Mouse (Mus musculus) kidney, embryonic 15.5 days (tissue): ENCODE measurements around the gene Fanci. TPM values are rescaled to one million over a fixed set of nuclear protein-coding genes. Genes with fewer than 3 reads are reported as not detected.
A peak's percentile ranks its signal among the peaks of the same experiment; 100 is the strongest.

ENCODE experiments used
- ATAC-seq: fragments of 200-750 bp; cut with Nextera tagmentation; replicated peaks from 2 replicates; pipeline ENCODE4 v1.8.0; 2017; ENCODE audit warnings: moderate TSS enrichment; ENCODE audit not compliant: low FRiP score
- H3K27ac ChIP-seq: fragments of 300-500 bp; sonication (generic); 2 replicates; pipeline ENCODE4 v1.5.1; 2015; ENCODE audit warnings: mild to moderate bottlenecking, inconsistent platforms
- H3K27me3 ChIP-seq: fragments of 300-500 bp; sonication (generic); 2 replicates; pipeline ENCODE4 v1.6.1; 2015; ENCODE audit warnings: inconsistent platforms
- H3K36me3 ChIP-seq: fragments of 300-500 bp; sonication (generic); 2 replicates; pipeline ENCODE4 v1.6.1; 2015; ENCODE audit warnings: inconsistent platforms
- H3K4me1 ChIP-seq: fragments of 300-500 bp; sonication (generic); 2 replicates; pipeline ENCODE4 v1.6.1; 2015; ENCODE audit warnings: inconsistent platforms
- H3K4me2 ChIP-seq: fragments of 300-500 bp; sonication (generic); 2 replicates; pipeline ENCODE4 v1.6.1; 2015; ENCODE audit warnings: moderate library complexity, mild to moderate bottlenecking, inconsistent platforms
- H3K4me3 ChIP-seq: fragments of 300-500 bp; sonication (generic); replicated peaks from 2 replicates; pipeline ENCODE4 v1.5.1; 2015; ENCODE audit warnings: mild to moderate bottlenecking, inconsistent platforms
- H3K9ac ChIP-seq: fragments of 300-500 bp; sonication (generic); 2 replicates; pipeline ENCODE4 v1.6.1; 2015; ENCODE audit warnings: mild to moderate bottlenecking, inconsistent platforms
- H3K9me3 ChIP-seq: fragments of 300-500 bp; sonication (generic); replicated peaks from 2 replicates; pipeline ENCODE4 v1.6.1; 2016; ENCODE audit warnings: inconsistent platforms
- WGBS: fragments of 180-500 bp; shearing (Covaris S2); methylation state at CpG from one replicate; pipeline ENCODE4 v1.1.7; 2015; ENCODE audit warnings: mixed read lengths; 5-methylcytosine and 5-hydroxymethylcytosine counted together
- polyA plus RNA-seq: library from polyadenylated mRNA; unstranded; fragments of >200 nt; fragmentation: Nextera tagmentation; extraction: Ambion mirVana; gene quantifications from 2 replicates; pipeline ENCODE4 v1.2.1, GENCODE M21; 2015

Gene Fanci
- polyA plus RNA-seq, 1 experiment from 2014 or later: 12.6 TPM

DNA sequence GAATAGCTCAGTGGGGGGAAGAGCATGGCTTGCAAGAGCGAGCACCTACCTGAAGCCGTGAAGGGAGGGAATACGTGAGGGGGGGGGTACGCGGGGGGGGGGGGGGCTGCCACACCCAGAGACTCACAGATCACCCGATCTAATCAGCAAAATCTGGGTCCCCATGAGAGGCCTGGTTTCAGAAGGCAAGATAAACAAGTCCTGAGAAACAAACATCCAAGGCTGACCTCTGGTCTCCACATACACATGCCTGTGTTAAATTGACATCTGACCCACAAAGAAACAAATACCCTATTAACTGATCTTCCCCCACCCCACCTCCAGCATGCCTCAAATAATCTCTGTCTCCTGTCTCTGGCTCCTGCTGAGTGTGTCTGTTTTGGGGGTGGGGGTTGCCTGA, 76.2 kb downstream of the Fanci start:
- Histone ChIP-seq H3K27me3 (no peaks in the 10 kb centered on the region), H3K9me3 (no peaks in the 10 kb centered on the region), H3K27ac (no peak overlapping the region), H3K4me3 (peak overlapping the region; percentile 28; the same call in 1 of the 2 replicates), H3K36me3 (peaks cover 7% of the 10 kb centered on the region), H3K4me1 (peaks cover 33% of the 10 kb centered on the region), H3K9ac (no peak overlapping the region), H3K4me2 (peak overlapping the region; percentile 89)
- no peak for ATAC-seq
- 0% methylated on average over 5 of the region's 6 CpGs for WGBS

DNA sequence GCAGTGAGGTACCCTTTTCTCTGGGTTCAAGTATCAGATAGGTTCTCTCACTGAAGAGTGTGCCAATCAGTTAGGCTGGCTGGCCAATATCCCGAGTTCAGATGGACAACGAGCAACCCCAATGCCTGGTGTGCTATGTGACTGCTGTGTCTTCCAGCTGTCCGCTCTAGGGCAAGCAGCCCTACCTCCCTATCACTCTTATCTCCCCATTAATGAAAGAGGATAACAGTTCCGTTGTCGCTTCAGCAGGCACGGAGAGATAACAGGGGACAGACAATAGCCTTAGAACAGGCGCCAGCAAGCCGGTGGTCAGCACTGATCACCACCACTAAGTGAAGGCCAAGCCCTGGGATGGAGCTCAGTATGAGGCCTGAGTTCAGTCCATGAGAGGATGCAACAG, 77.3 kb downstream of the Fanci start:
- Histone ChIP-seq H3K36me3 (peaks cover 6% of the 10 kb centered on the region), H3K4me2 (no peak overlapping the region), H3K27me3 (no peaks in the 10 kb centered on the region), H3K9me3 (no peaks in the 10 kb centered on the region), H3K27ac (no peak overlapping the region), H3K9ac (no peak overlapping the region), H3K4me1 (peaks cover 32% of the 10 kb centered on the region), H3K4me3 (no peak overlapping the region)
- no peak for ATAC-seq
- WGBS: 80% methylated on average over 8 of the region's 8 CpGs

DNA sequence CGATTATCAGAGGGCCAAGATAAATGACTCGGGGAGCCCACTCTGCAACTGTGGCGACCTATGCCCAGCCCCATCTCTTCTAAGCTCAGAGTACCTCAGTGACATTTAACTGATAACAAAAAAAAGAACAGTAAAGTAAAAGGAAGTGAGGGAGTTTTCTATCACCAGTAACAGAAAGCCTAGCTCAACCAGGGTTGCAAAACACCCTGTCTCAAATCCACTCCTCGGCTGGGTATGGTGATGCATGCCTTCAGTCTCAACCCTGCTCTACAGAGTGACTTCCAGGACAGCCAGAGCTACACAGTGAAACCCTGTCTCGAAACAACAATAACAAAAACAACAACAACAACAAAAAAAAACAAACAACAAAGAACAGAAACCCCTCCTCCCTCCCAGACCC, 78.0 kb downstream of the Fanci start:
- Histone ChIP-seq H3K27ac (no peak overlapping the region), H3K36me3 (no peaks in the 10 kb centered on the region), H3K4me1 (peaks cover 24% of the 10 kb centered on the region), H3K9ac (no peak overlapping the region), H3K27me3 (no peaks in the 10 kb centered on the region), H3K4me3 (no peak overlapping the region), H3K9me3 (no peaks in the 10 kb centered on the region), H3K4me2 (no peak overlapping the region)
- no peak for ATAC-seq
- WGBS: 81% methylated on average over 5 of the region's 5 CpGs

DNA sequence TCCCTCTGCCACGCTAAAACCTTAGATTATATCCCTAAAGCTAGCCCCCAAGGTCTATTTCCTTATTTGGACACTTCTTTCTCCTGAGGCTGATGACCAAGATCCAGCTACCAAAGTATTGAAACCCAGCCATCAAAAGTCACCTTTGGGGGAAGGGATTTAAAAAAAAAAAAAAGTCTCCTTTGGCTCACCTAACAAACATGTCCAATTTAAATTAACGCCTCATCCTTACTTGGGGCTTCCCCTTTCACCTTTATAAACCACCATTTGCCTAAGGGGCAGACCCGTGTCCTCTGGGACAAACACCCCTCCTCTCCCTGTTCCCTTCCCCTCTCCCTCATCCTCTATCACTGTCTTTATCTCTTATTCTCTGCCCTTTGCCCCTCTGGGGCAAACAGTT, 79.0 kb downstream of the Fanci start:
- no peaks in the 10 kb centered on the region for H3K9me3 ChIP-seq

DNA sequence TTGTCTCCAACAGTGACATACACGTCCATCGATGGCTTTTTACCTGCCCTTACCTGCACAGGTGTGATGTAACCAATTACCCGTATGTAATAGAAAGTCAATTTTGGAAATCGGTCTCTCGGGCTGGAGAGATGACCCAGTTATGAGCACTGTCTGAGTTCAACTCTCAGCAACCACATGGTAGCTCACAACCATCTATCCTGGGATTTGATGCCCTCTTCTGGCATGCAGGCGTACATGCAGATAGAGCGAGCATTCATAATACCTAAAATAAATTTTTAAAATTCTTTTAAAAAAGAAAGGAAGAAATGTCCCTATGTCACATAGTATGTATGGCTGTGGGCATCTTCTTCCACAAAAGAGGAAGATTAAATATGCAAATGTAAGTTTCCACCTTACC, 79.7 kb downstream of the Fanci start:
- Histone ChIP-seq H3K27ac (no peak overlapping the region), H3K9ac (no peak overlapping the region), H3K36me3 (no peaks in the 10 kb centered on the region), H3K4me1 (peaks cover 16% of the 10 kb centered on the region), H3K27me3 (no peaks in the 10 kb centered on the region), H3K4me2 (no peak overlapping the region), H3K4me3 (no peak overlapping the region), H3K9me3 (no peaks in the 10 kb centered on the region)
- ATAC-seq: no peak
- 67% methylated on average over 7 of the region's 7 CpGs for WGBS

More for the DNA sequence above, 79.0 kb downstream of the Fanci start:
- H3K36me3 ChIP-seq: no peaks in the 10 kb centered on the region
- H3K9ac ChIP-seq: no peak overlapping the region
- no peak overlapping the region for H3K4me2 ChIP-seq
- 57% methylated on average over 3 of the region's 3 CpGs for WGBS
- H3K4me3 ChIP-seq: no peak overlapping the region
- H3K4me1 ChIP-seq: peaks cover 16% of the 10 kb centered on the region
- no peaks in the 10 kb centered on the region for H3K27me3 ChIP-seq
- H3K27ac ChIP-seq: no peak overlapping the region
- ATAC-seq: no peak

DNA sequence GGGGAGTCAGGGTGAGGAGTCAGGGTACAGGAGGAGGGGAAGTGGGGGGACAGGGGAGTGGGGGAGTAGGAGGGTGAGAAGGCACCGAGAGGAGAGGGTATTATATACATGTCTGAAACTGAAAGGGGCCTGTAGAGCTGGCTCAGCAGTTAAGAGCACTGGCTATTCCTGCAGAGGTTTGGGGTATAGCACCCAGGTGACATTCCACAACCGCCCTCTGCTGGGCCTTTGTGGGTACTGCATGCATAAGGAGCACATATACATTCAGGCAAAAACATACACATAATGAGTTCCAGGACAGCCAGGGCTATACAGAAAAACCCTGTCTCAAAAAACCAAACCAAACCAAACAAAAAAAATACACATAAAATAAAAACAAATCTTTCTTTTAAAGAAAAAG, 81.1 kb downstream of the Fanci start:
- Histone ChIP-seq H3K27ac (no peak overlapping the region), H3K9ac (no peak overlapping the region), H3K9me3 (no peaks in the 10 kb centered on the region), H3K4me3 (no peak overlapping the region), H3K27me3 (no peaks in the 10 kb centered on the region), H3K4me1 (peaks cover 4% of the 10 kb centered on the region), H3K36me3 (no peaks in the 10 kb centered on the region), H3K4me2 (no peak overlapping the region)
- 47% methylated on average over 2 of the region's 2 CpGs for WGBS
- ATAC-seq: no peak

DNA sequence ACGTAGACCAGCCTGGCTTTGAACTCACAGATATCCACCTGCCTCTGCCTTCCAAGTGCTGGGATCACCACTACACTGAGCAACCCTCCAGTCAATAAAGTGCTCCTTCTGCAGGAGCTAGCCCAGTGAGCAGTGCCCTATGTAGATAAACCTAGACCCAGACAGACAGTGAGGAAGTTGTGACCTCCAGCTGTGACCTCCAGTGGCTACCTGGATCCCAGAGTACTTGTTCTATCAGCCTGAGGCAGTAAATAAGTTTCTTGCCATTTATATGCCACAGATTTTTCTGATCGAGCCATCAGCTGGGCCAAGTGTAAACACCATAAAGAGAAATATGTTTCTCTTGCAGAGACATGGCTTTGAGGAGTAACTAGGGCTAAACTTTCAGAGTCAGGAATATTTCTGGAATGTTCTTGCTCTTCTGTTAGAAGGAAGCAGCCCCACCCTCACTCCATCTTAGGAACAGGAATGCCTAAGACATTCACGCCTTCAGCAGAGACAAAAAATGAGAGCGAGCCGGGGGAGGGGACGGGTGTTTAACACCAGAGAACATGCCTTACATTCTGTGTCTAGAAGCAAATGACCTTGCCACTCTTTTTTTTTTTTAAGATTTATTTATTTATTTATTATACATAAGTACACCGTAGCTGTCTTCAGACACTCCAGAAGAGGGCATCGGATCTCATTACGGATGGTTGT, 81.9 kb downstream of the Fanci start:
- H3K4me3 ChIP-seq: no peak overlapping the region
- H3K27ac ChIP-seq: no peak overlapping the region
- H3K27me3 ChIP-seq: no peaks in the 10 kb centered on the region
- no peak overlapping the region for H3K9ac ChIP-seq
- H3K36me3 ChIP-seq: no peaks in the 10 kb centered on the region
- ATAC-seq: no peak
- H3K4me2 ChIP-seq: no peak overlapping the region
- H3K4me1 ChIP-seq: no peaks in the 10 kb centered on the region
- 88% methylated on average over 9 of the region's 9 CpGs for WGBS
- H3K9me3 ChIP-seq: no peaks in the 10 kb centered on the region

DNA sequence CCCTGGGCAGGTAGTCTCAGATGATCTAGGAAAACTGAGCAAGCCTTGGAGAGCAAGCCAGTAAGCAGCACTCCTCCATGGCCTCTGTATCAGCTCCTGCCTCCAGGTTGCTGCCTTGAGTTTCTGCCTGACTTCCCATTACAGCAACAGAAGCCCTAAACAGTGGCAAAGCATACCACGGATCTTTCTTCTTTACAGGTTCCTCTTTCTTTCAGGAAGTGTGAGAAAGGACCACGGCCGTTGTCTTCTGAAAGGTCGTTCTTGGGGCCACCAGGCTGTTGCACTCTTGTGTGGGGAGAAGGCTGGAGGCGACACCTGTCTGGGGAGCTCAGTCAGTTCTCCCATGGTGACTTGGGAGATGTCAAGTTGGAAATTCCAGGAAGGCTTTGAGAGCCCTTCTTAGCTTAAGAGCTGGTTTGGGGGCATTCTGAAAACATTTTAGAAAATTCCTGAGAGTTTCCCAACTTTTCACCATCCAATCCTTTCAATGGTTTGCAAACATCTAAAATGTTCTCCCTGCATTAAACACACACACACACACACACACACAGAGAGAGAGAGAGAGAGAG, 83.2 kb downstream of the Fanci start:
- Histone ChIP-seq H3K9ac (no peak overlapping the region), H3K4me1 (no peaks in the 10 kb centered on the region), H3K9me3 (no peaks in the 10 kb centered on the region), H3K27me3 (no peaks in the 10 kb centered on the region), H3K36me3 (no peaks in the 10 kb centered on the region), H3K27ac (no peak overlapping the region), H3K4me2 (no peak overlapping the region), H3K4me3 (no peak overlapping the region)
- WGBS: 71% methylated on average over 5 of the region's 5 CpGs
- no peak for ATAC-seq

DNA sequence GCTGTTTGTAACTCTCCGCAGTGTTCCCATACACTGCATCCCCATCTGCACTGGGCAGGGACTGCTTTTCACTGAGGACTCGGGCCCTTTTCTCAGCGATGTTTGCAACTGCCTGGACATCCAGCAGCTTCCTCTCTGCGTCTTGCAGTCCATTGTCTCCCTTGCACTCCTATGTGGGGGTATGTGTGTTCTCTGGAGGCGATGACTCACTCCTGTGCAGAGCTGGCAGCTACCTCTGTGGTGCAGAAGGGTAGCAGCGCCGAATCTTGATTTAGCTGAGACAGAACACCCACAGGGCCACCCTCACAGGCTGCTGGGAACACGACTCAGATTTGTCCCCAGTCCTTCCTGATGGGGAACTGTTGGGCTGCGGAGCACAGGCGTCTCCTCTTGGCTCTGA, 94.8 kb downstream of the Fanci start:
- Histone ChIP-seq H3K27ac (no peak overlapping the region), H3K27me3 (peaks cover 31% of the 10 kb centered on the region), H3K4me3 (no peak overlapping the region), H3K36me3 (no peaks in the 10 kb centered on the region), H3K4me2 (no peak overlapping the region), H3K4me1 (no peaks in the 10 kb centered on the region), H3K9me3 (no peaks in the 10 kb centered on the region), H3K9ac (no peak overlapping the region)
- ATAC-seq: no peak
- 60% methylated on average over 10 of the region's 10 CpGs for WGBS

DNA sequence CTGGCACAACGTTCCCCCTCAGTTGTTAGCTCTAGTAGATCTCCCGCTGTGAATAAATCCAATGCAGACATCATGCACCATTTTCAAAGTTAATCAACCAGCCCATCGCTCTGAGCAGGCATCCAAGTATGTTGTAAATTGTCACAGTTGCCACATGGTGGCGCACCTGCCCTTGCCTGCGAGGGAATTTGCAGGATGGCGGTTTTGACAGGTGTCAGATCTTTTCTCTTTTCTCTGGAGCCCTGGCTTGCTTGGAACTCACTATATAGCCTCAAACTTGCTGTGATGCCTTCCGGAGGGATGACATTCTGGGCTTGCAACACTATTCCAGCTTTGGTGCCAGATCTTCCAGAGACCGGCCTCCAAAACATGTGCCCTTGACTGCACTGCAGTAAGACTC, 102.2 kb downstream of the Fanci start:
- H3K4me3 ChIP-seq: no peak overlapping the region
- no peak overlapping the region for H3K4me2 ChIP-seq
- H3K4me1 ChIP-seq: peaks cover 8% of the 10 kb centered on the region
- no peaks in the 10 kb centered on the region for H3K9me3 ChIP-seq
- ATAC-seq: no peak
- H3K36me3 ChIP-seq: no peaks in the 10 kb centered on the region
- 11% methylated on average over 8 of the region's 8 CpGs for WGBS
- no peak overlapping the region for H3K27ac ChIP-seq
- peaks cover 78% of the 10 kb centered on the region for H3K27me3 ChIP-seq
- H3K9ac ChIP-seq: no peak overlapping the region

DNA sequence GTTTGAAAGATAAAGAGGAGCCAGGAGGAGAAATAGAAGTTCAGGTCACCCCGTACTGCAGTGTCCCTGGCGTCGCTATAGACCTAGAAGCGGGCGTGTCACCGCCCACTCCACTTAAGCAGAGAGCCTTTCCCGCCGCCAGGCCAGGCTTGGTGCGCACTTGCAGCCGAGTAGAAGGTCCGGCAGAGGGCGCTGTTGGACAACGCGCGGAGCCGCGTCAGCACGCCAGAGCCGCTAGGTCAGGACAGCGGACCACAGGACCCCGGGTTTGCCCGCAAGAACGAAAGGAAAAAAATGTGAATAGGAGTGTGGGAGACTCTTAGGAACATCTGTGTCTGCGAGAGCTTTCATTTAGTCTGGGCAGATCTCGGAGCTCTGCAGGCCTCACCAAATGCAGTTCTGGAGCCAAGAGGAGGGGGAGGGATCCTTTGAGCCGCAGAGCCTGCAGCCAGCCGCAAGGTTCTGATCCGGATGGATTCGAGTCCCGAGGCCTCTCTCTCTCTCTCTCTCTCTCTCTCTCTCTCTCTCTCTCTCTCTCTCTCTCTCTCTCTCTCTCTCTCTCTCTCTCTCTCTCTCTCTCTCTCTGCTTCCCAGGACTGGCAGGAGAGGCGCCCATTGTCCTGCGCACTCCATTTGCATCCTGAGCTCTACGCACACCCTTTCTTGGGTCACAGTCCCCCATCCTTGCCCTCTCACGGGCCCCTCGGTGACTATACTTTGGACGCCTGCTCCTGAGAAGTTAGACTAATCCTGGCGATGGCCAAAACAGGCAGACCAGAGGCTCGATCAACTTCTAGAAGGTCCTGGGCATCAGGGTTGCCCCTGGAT, 104.5 kb downstream of the Fanci start:
- 2% methylated on average over 38 of the region's 38 CpGs for WGBS
- Histone ChIP-seq H3K4me3 (peak overlapping the region; percentile 31), H3K4me2 (peak overlapping the region; percentile 59), H3K9ac (no peak overlapping the region), H3K4me1 (peaks cover 19% of the 10 kb centered on the region), H3K9me3 (no peaks in the 10 kb centered on the region), H3K27ac (no peak overlapping the region), H3K36me3 (no peaks in the 10 kb centered on the region), H3K27me3 (peaks cover 87% of the 10 kb centered on the region)
- ATAC-seq: 0 out of 2 replicates have a peak, but pooled peaks have one; percentile 43

DNA sequence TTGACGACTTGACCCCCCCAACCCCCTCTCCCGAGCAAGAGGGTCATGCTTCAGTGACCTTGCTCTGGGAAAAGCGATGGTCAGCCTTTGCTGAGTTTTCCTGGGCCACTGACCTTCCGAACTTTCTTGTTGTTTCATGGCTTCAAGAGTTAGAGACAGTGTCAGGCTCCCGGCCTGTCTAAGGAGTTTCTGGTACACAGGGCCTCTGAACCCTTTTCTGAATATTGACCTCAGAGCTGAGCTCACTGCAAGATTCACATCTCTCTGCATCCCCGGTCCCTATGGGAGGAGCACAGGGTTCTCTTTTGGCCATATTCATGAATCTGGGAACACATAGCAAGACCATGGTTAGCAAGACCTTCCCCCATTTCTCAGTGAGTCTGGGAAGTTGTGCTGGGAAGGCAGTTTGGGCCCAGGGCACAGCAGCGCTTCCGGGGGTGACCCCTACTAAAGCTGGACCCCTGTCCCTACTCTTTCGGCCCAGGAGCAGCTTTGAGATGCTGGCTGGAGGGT, 105.1 kb downstream of the Fanci start:
- Histone ChIP-seq H3K4me3 (no peak overlapping the region), H3K9ac (no peak overlapping the region), H3K27me3 (peaks cover 92% of the 10 kb centered on the region), H3K9me3 (no peaks in the 10 kb centered on the region), H3K4me1 (peaks cover 19% of the 10 kb centered on the region), H3K4me2 (no peak overlapping the region), H3K27ac (no peak overlapping the region), H3K36me3 (no peaks in the 10 kb centered on the region)
- ATAC-seq: no peak
- 6% methylated on average over 9 of the region's 9 CpGs for WGBS
